Mouse (Mus musculus) gastrocnemius, postnatal 4 days (tissue): ENCODE measurements around the gene Aldh1a7. TPM values are rescaled to one million over a fixed set of nuclear protein-coding genes. Genes with fewer than 3 reads are reported as not detected.

Source experiments
- total RNA-seq, 2 experiments: library from RNA; stranded (reverse); gene quantifications; 2 replicates each; pipeline ENCODE4 v1.2.3; 2021

Gene Aldh1a7
- total RNA-seq, 2 experiments from 2014 or later: 1.0 to 1.1 TPM

Other genes with a start within 250 kb of the Aldh1a7 start
- 1 to 10 TPM; 8.8 to 8.9 TPM for gene Aldh1a1, start 234.8 kb downstream of the Aldh1a7 start, total RNA-seq
- gene Tmc1, start 226.6 kb upstream of the Aldh1a7 start, total RNA-seq: not detected